Mouse (Mus musculus) heart, embryonic 15.5 days (tissue): ENCODE measurements at regions not wholly inside any gene's neighbourhood (a gene's known extent, or its start where the extent isn't known, plus 50 kb on each side); places are given as distances from the start of the nearest gene placed in this dataset.

ENCODE experiments used
- ATAC-seq: fragments of 200-750 bp; cut with Nextera tagmentation; replicated peaks from 2 replicates; pipeline ENCODE4 v1.8.0; 2017; ENCODE audit warnings: low read depth, moderate TSS enrichment; ENCODE audit not compliant: insufficient number of reproducible peaks, insufficient read depth, low FRiP score
- H3K27ac ChIP-seq: fragments of 300-500 bp; sonication (generic); 2 replicates; pipeline ENCODE4 v1.5.1; 2015; ENCODE audit warnings: mild to moderate bottlenecking, inconsistent platforms
- H3K27me3 ChIP-seq: fragments of 300-500 bp; sonication (generic); 2 replicates; pipeline ENCODE4 v1.6.1; 2015; ENCODE audit warnings: inconsistent platforms
- H3K36me3 ChIP-seq: fragments of 300-500 bp; sonication (generic); 2 replicates; pipeline ENCODE4 v1.6.1; 2015; ENCODE audit warnings: mild to moderate bottlenecking, inconsistent platforms
- H3K4me1 ChIP-seq: fragments of 300-500 bp; sonication (generic); replicated peaks from 2 replicates; pipeline ENCODE4 v1.6.1; 2015; ENCODE audit warnings: inconsistent platforms
- H3K4me2 ChIP-seq: fragments of 300-500 bp; sonication (generic); 2 replicates; pipeline ENCODE4 v1.6.1; 2015; ENCODE audit warnings: inconsistent platforms, mild to moderate bottlenecking, moderate library complexity
- H3K4me3 ChIP-seq: fragments of 300-500 bp; sonication (generic); 2 replicates; pipeline ENCODE4 v1.5.1; 2015; ENCODE audit warnings: mild to moderate bottlenecking, inconsistent platforms
- H3K9ac ChIP-seq: fragments of 300-500 bp; sonication (generic); 2 replicates; pipeline ENCODE4 v1.6.1; 2015; ENCODE audit warnings: mild to moderate bottlenecking, inconsistent platforms
- H3K9me3 ChIP-seq: fragments of 300-500 bp; sonication (generic); replicated peaks from 2 replicates; pipeline ENCODE4 v1.6.1; 2016; ENCODE audit warnings: inconsistent platforms
- WGBS: fragments of 180-500 bp; shearing (Covaris S2); methylation state at CpG from one replicate; pipeline ENCODE4 v1.1.7; 2015; ENCODE audit warnings: mixed read lengths; 5-methylcytosine and 5-hydroxymethylcytosine counted together

DNA sequence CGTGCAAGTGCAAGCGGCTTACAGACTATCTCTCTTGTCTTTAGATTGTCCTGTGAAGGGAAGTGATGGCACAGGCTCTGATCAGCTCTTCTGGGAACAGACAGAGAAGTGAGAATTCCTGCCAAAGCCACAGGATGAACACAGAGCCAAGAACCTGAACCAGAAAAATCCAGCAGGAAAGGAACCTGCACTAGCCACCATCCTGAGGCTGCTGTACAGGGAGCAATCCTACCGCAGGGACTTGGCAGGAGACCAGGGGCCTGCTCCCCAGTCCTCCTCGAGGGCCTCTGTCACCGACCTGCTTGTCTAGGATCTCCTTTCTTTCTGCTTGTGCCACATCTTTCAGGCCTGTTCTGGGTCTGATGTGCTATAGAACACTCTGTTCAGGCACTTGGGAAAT lies 65.0 kb upstream of the Polg start:
- Histone ChIP-seq H3K4me3 (no peak overlapping the region), H3K36me3 (no peaks in the 10 kb centered on the region), H3K9me3 (no peaks in the 10 kb centered on the region), H3K9ac (no peak overlapping the region), H3K27me3 (peaks cover 97% of the 10 kb centered on the region), H3K4me1 (peaks cover 16% of the 10 kb centered on the region), H3K4me2 (no peak overlapping the region), H3K27ac (no peak overlapping the region)
- ATAC-seq = no peak
- WGBS = 9% methylated on average over 5 of the region's 5 CpGs

DNA sequence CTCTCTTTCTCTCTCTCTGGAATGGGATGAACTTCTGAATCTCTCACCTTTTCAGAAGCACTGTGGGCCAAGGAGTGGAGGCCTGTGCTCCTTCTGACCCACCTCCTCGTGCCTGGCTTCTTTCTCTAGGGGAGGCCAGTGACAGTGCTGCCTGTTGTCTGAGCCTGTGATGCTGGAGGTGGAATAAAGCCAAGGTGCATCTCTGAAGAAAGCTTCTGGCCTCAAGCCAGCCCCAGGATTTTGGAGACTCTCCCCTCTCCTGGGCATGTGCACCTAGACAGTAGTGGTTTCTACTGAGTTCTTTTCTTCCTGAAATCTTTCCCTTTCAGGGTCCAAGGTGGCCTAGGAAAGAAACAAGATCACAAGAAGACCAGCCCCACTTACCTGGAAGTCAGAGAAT lies 63.3 kb upstream of the Polg start:
- no peak overlapping the region for H3K9ac ChIP-seq
- no peak for ATAC-seq
- H3K9me3 ChIP-seq = no peaks in the 10 kb centered on the region
- H3K27me3 ChIP-seq = peaks cover 97% of the 10 kb centered on the region
- no peak overlapping the region for H3K4me2 ChIP-seq
- H3K4me1 ChIP-seq = peaks cover 17% of the 10 kb centered on the region
- no peak overlapping the region for H3K4me3 ChIP-seq
- H3K27ac ChIP-seq = no peak overlapping the region
- no peaks in the 10 kb centered on the region for H3K36me3 ChIP-seq
- 0% methylated on average over 1 of the region's 1 CpGs for WGBS

DNA sequence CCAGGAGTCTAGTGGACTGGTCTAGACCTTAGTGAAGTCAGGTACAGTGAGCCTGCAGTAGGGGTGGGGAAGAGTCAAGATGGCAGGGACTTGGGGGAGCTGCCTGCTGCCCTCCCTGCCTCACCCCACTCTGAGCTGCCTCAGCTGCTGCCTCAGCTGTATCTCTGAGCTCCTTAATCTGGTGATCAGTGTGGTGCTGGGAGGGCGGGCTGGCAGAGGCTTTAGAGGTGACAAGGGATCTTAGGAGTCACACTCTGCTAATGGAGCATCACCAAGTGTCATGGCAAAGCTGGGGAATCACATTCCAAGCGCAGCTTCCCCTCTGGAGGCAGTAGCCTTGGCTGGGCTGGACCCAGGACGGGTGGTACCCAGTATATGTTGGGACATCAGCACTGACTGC lies 61.8 kb upstream of the Polg start:
- no peak overlapping the region for H3K27ac ChIP-seq
- peaks cover 14% of the 10 kb centered on the region for H3K4me1 ChIP-seq
- H3K9me3 ChIP-seq = no peaks in the 10 kb centered on the region
- WGBS = 35% methylated on average over 3 of the region's 3 CpGs
- no peak overlapping the region for H3K4me3 ChIP-seq
- ATAC-seq = no peak
- peaks cover 95% of the 10 kb centered on the region for H3K27me3 ChIP-seq
- H3K4me2 ChIP-seq = no peak overlapping the region
- no peaks in the 10 kb centered on the region for H3K36me3 ChIP-seq
- H3K9ac ChIP-seq = no peak overlapping the region

DNA sequence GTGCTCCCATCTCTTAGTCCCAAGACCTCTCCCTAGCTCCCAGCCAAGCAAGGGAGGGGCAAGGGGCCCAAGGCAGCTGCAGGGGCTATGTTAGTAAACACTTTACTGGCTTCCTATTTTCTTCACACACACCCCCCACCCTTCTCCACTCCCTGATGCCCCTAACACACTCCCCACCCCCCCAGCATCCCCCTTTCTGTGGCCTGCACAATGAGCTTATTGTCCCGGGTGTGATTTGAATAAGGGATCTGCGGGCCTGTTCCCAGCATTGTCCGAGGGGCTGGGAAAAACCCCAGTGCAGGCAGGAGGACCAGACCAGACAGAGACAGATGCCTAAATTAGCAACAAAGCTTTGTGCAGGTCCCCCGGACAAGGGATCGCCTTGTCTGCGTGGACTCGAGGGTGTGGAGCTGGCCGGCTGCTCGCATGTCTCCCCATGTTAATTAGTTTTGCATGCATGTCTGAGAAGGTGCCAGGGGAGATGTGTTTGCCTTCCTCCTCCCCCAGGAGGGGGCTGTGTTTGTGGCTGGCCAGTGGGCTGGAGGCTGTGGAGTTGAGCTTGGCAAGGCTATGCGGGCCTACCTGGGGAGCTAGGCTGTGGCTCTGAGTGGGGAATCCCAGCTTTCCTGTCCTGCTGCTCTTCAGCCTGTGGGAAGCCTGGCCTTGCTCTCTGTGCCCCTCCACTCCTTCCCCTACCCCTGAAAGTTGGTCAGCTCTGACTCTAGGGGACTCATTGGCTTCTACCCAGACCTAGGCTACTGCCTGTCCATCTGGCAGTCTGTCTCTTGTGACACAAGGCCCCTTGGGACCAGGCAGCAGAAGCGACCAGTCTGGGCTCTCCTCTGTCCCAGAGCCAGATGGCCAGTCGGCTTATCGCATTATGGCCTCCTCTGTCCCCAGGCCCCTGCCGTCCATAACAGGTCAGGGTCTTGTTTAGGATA lies 59.8 kb upstream of the Polg start:
- ATAC-seq = no peak
- peaks cover 87% of the 10 kb centered on the region for H3K27me3 ChIP-seq
- no peaks in the 10 kb centered on the region for H3K36me3 ChIP-seq
- H3K9me3 ChIP-seq = no peaks in the 10 kb centered on the region
- peaks cover 12% of the 10 kb centered on the region; the same call in 1 of the 2 replicates for H3K4me1 ChIP-seq
- WGBS = 37% methylated on average over 14 of the region's 14 CpGs
- no peak overlapping the region for H3K4me2 ChIP-seq
- H3K9ac ChIP-seq = no peak overlapping the region
- no peak overlapping the region for H3K27ac ChIP-seq
- H3K4me3 ChIP-seq = no peak overlapping the region

DNA sequence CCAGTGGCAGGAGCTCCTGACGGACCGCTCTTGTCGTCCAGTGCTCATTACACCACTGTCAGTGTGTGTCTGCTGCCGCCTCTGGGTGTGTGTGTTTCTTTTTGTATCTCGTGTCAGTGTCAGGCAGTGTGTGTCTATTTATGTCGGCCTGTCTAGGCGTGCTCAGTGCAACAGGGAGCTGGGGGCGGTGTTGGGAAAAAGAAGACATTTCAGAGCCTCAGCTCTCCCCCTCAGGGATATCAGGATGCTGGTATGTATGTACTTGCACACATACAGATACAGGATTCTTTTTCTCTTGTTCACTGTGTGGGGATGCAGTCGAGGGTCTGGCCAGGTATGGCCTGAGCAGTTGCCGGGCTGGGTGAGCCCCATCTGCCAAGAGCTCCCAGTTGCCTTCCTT lies 58.8 kb upstream of the Polg start:
- H3K27ac ChIP-seq = no peak overlapping the region
- 39% methylated on average over 10 of the region's 10 CpGs for WGBS
- no peak overlapping the region for H3K4me3 ChIP-seq
- H3K27me3 ChIP-seq = peaks cover 77% of the 10 kb centered on the region
- H3K4me2 ChIP-seq = no peak overlapping the region
- no peaks in the 10 kb centered on the region for H3K36me3 ChIP-seq
- no peaks in the 10 kb centered on the region for H3K9me3 ChIP-seq
- H3K4me1 ChIP-seq = peaks cover 21% of the 10 kb centered on the region
- no peak overlapping the region for H3K9ac ChIP-seq
- no peak for ATAC-seq

DNA sequence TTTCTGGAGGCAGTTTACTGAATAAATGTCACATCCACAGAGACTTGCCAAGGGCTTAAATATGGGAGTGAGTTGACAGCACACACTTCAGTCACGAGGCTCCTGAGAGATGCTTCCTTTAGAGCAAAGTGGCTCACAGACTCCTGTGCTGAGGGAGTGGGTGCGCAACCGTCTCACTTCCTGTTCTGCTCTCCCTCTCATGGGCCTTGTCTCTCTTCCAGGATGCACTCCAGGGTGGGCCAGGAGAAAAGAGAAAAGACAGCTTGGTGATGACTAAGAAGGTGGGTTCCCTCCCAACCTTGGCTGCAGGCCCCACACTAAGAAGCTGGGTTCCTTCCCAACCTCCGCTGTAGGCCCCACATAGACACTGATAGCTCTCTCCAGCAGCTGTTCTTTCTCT lies 57.5 kb upstream of the Polg start:
- no peak overlapping the region for H3K4me3 ChIP-seq
- H3K9ac ChIP-seq = no peak overlapping the region
- ATAC-seq = no peak
- H3K36me3 ChIP-seq = no peaks in the 10 kb centered on the region
- peaks cover 76% of the 10 kb centered on the region for H3K27me3 ChIP-seq
- 55% methylated on average over 4 of the region's 4 CpGs for WGBS
- H3K4me1 ChIP-seq = peaks cover 25% of the 10 kb centered on the region
- no peak overlapping the region for H3K27ac ChIP-seq
- H3K4me2 ChIP-seq = no peak overlapping the region
- H3K9me3 ChIP-seq = no peaks in the 10 kb centered on the region

DNA sequence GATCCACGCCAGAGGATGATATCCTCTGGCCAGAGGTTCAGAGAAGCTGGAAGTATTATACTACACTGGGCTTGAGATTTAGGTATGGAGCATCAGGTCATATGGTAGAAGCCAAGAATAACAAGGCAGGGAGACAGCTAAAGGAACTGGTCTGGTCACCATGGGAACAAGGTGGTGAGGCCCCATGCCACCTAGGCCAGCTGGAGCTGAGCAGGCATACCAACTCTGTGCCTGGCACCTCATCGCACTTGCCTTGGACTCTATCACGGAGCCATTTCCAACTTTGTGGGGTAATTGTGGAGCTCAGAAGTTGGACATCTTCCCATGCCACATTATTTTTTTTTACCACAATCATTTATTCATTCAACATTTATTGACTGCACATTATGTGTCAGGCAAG lies 55.9 kb upstream of the Polg start:
- Histone ChIP-seq H3K9ac (no peak overlapping the region), H3K9me3 (no peaks in the 10 kb centered on the region), H3K36me3 (no peaks in the 10 kb centered on the region), H3K27ac (no peak overlapping the region), H3K4me2 (no peak overlapping the region), H3K4me1 (peaks cover 25% of the 10 kb centered on the region), H3K4me3 (no peak overlapping the region), H3K27me3 (peaks cover 75% of the 10 kb centered on the region)
- whole genome bisulfite sequencing = 89% methylated on average over 3 of the region's 3 CpGs
- ATAC-seq = no peak

DNA sequence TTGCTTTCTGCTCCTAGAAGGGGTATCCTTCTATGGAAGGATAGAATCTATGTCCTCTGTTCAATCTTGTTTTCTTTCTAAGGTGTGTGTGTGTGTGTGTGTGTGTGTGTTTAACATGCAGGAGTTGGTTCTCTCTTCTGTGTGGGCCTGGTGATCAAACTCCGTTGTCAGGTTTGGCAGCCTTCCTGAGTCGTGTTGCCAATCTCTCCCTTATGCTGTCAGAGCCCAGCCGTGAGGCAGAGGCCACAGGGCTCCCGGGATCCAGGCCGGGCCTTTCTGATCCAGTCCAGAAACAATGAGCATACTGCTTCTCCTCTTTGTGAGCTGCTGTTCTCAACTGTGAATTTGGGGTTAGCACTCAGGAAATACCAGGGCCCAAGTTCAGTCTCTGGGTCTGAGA lies 55.1 kb upstream of the Polg start:
- peaks cover 75% of the 10 kb centered on the region for H3K27me3 ChIP-seq
- no peak overlapping the region for H3K27ac ChIP-seq
- H3K4me2 ChIP-seq = no peak overlapping the region
- no peak overlapping the region for H3K4me3 ChIP-seq
- H3K9me3 ChIP-seq = no peaks in the 10 kb centered on the region
- peaks cover 25% of the 10 kb centered on the region for H3K4me1 ChIP-seq
- H3K36me3 ChIP-seq = no peaks in the 10 kb centered on the region
- H3K9ac ChIP-seq = no peak overlapping the region
- no peak for ATAC-seq
- WGBS = 24% methylated on average over 5 of the region's 5 CpGs

DNA sequence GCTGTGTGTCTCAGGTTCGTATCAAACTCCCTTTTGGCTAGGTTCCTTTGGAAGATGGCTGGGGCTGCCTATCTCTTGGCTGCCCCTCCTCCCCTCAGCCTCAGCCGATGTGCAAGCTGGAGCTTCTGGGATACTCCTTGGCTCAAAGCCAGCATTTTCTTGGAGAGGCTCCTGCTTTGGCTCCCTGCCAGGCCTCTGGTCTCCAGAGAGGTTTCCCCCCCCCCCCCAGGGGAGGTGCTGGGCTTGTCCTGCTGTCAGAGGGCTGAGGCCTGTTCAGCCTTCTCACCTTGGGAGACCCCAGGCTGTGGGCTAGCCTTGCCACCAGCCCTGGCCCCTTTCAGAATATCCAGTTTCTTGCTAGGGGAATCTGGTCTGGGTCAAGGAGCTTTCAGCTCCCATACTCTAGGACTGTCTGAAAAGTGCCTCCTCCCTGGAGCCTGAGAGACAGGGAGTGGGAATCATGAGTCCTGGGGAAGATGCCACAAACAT lies 54.1 kb upstream of the Polg start:
- ATAC-seq = peak; percentile 74
- Histone ChIP-seq H3K4me3 (no peak overlapping the region), H3K4me2 (no peak overlapping the region), H3K27me3 (peaks cover 75% of the 10 kb centered on the region), H3K36me3 (no peaks in the 10 kb centered on the region), H3K9me3 (no peaks in the 10 kb centered on the region), H3K9ac (no peak overlapping the region), H3K4me1 (peaks cover 24% of the 10 kb centered on the region), H3K27ac (0 out of 2 replicates have a peak overlapping the region, but pooled peaks have one; percentile 11)
- 9% methylated on average over 2 of the region's 2 CpGs for WGBS

DNA sequence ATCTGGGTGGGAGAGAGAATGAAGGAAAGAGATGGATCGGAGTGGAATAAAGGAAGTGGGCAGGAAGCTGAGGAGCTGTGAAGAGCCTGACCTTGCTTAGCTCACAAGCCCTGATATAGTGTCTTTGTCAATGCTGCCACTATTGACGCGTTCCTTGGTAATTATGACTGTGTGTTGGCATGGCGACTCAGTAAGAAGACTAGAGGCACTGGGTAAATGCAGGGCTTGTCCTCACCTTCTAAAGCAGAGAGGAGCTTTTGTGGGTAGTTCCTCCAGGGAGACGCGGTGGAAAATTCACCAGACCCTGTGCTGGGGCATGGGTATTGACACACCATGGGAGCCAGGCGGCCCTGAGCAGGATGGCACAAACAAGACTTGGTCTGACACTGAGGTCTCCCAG lies 52.8 kb upstream of the Polg start:
- Histone ChIP-seq H3K4me2 (no peak overlapping the region), H3K27ac (no peak overlapping the region), H3K4me3 (no peak overlapping the region), H3K36me3 (no peaks in the 10 kb centered on the region), H3K9me3 (no peaks in the 10 kb centered on the region), H3K27me3 (peaks cover 76% of the 10 kb centered on the region), H3K4me1 (peaks cover 22% of the 10 kb centered on the region), H3K9ac (no peak overlapping the region)
- no peak for ATAC-seq
- whole genome bisulfite sequencing = 68% methylated on average over 7 of the region's 7 CpGs

DNA sequence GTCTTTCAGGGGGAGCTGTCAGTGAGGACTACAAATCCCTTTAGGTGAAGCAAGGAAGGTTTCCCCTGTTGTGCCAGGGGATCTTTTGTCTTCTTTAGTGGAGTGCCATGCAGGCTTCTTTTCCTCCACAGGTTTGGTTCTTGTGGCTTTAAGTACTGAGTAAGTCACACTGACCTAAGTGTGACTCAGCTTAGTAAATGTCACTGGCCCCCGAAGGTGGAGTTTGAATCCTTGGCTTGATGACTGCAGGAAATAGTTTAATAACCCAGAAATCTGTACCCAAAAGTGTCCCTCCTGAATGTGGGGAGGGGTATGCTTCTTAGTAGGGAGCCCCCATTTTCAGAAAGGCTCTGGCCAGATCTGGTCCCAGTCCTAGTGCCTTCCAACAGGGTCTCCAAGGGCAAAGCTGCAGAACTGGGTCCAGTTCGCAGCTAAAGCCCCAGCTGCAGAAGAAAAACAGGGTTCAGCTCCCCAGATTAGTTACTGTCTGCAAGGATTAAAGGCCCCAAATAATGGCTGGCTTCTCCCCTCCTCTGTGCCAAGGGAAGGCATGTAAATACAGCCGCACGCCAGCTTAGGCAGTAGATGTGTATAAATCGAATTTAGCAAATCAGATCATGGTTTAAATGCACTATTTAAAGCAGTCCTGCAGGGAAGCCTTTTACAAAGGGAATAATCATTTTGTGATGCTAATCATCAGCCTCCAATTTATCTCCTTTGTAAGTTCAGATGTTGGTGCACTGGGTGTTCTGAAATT lies 51.6 kb upstream of the Polg start:
- no peak overlapping the region for H3K4me3 ChIP-seq
- no peaks in the 10 kb centered on the region for H3K9me3 ChIP-seq
- H3K4me2 ChIP-seq = no peak overlapping the region
- H3K4me1 ChIP-seq = peaks cover 22% of the 10 kb centered on the region
- ATAC-seq = no peak
- 59% methylated on average over 5 of the region's 5 CpGs for WGBS
- H3K36me3 ChIP-seq = no peaks in the 10 kb centered on the region
- peaks cover 76% of the 10 kb centered on the region for H3K27me3 ChIP-seq
- H3K27ac ChIP-seq = no peak overlapping the region
- H3K9ac ChIP-seq = no peak overlapping the region
